Mouse (Mus musculus): Measurements from ENCODE around the gene Amz2. TPM values are rescaled to one million over a fixed set of nuclear protein-coding genes. Genes with fewer than 3 reads are reported as not detected.

Gene Amz2
- total and polyA plus RNA-seq, 2 experiments from 2014 or later, result 46.2 to 213 TPM

GRCm38 (mm10) chr11:109421205-109421604 lies 4.5 kb upstream of the Amz2 start:
- Histone ChIP-seq H3K9ac (no peak overlapping the region), H3K27me3 (ENCODE audit: insufficient read depth, low read length) (no peaks in the 10 kb centered on the region), H3K27ac (ENCODE audit: low read depth, low read length) (no peak overlapping the region), H3K4me1 (ENCODE audit: insufficient read depth) (peaks cover 5% of the 10 kb centered on the region; the same call in 1 of the 2 replicates), H3K4me3 (ENCODE audit: low read depth, low read length) (no peak overlapping the region), H3K36me3 (ENCODE audit: insufficient read depth) (no peaks in the 10 kb centered on the region), H3K4me2 (ENCODE audit: low read depth) (no peak overlapping the region), H3K9me3 (ENCODE audit: low read length) (no peaks in the 10 kb centered on the region)
- no peak for TF ChIP-seq CTCF (IDR thresholded peaks at IDR 0.05; ENCODE audit: low read depth)
- 82% methylated on average over 5 of the region's 5 CpGs for WGBS
- no peak for ATAC-seq
- DNase-seq, result no peak

GRCm38 (mm10) chr11:109422263-109422662 lies 3.5 kb upstream of the Amz2 start:
- no peaks in the 10 kb centered on the region for H3K27me3 ChIP-seq (ENCODE audit: insufficient read depth, low read length)
- 98% methylated on average over 4 of the region's 4 CpGs for WGBS
- no peaks in the 10 kb centered on the region for H3K36me3 ChIP-seq (ENCODE audit: insufficient read depth)
- H3K9ac ChIP-seq, result no peak overlapping the region
- peaks cover 5% of the 10 kb centered on the region; the same call in 1 of the 2 replicates for H3K4me1 ChIP-seq (ENCODE audit: insufficient read depth)
- no peaks in the 10 kb centered on the region for H3K9me3 ChIP-seq (ENCODE audit: low read length)
- DNase-seq (no peak), ATAC-seq (no peak)
- no peak overlapping the region for H3K4me2 ChIP-seq (ENCODE audit: low read depth)
- TF ChIP-seq CTCF (IDR thresholded peaks at IDR 0.05; ENCODE audit: low read depth), result no peak
- no peak overlapping the region for H3K4me3 ChIP-seq (ENCODE audit: low read depth, low read length)
- no peak overlapping the region for H3K27ac ChIP-seq (ENCODE audit: low read depth, low read length)

DNA sequence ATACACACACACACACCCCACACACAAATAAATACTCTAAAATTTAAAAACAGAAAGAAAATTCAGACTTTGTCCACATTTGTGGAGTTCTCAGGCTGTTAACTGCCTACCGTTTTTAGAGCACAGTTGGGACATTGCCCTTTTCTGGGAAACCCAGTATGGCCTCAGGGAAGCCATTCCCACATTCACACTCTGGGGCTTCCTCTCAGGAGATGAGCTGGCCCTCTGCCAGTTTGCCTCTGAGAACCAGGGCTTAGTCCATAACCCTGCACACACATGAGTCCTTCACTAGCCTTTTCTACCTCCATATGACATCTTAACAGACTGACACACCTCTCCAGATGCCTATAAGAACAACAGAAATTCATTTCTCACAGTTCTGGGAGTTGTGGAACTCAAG lies 2.5 kb upstream of the Amz2 start:
- Histone ChIP-seq H3K9me3 (ENCODE audit: low read length) (no peaks in the 10 kb centered on the region), H3K4me2 (ENCODE audit: low read depth) (no peak overlapping the region), H3K36me3 (ENCODE audit: insufficient read depth) (no peaks in the 10 kb centered on the region), H3K27me3 (ENCODE audit: insufficient read depth, low read length) (no peaks in the 10 kb centered on the region), H3K4me1 (ENCODE audit: insufficient read depth) (peaks cover 5% of the 10 kb centered on the region; the same call in 1 of the 2 replicates), H3K4me3 (ENCODE audit: low read depth, low read length) (no peak overlapping the region), H3K27ac (ENCODE audit: low read depth, low read length) (no peak overlapping the region), H3K9ac (no peak overlapping the region)
- no peak for TF ChIP-seq CTCF (IDR thresholded peaks at IDR 0.05; ENCODE audit: low read depth)
- WGBS, result 61% methylated on average over 1 of the region's 1 CpGs
- DNase-seq, result no peak
- no peak for ATAC-seq

- H3K27ac ChIP-seq (ENCODE audit: low read depth, low read length), result peak overlapping the region; percentile 80
- ATAC-seq (no peak), DNase-seq (no peak)
- H3K9ac ChIP-seq, result peak overlapping the region; percentile 64
- no peak for TF ChIP-seq CTCF (IDR thresholded peaks at IDR 0.05; ENCODE audit: low read depth)
- H3K4me3 ChIP-seq (ENCODE audit: low read depth, low read length), result peak overlapping the region; percentile 62
- peak overlapping the region; percentile 55 for H3K4me2 ChIP-seq (ENCODE audit: low read depth)
- H3K36me3 ChIP-seq (ENCODE audit: insufficient read depth), result peaks cover 18% of the 10 kb centered on the region
- WGBS, result 1% methylated on average over 11 of the region's 11 CpGs
- H3K9me3 ChIP-seq (ENCODE audit: low read length), result no peaks in the 10 kb centered on the region
- H3K4me1 ChIP-seq (ENCODE audit: insufficient read depth), result peaks cover 5% of the 10 kb centered on the region; the same call in 1 of the 2 replicates
- no peaks in the 10 kb centered on the region for H3K27me3 ChIP-seq (ENCODE audit: insufficient read depth, low read length)
These were observed 483 bp downstream of the Amz2 start for GRCm38 (mm10) chr11:109426272-109426586.

- no peaks in the 10 kb centered on the region for H3K9me3 ChIP-seq (ENCODE audit: low read length)
- no peak overlapping the region for H3K4me2 ChIP-seq (ENCODE audit: low read depth)
- 98% methylated on average over 5 of the region's 5 CpGs for WGBS
- no peak overlapping the region for H3K9ac ChIP-seq
- H3K36me3 ChIP-seq (ENCODE audit: insufficient read depth), result peaks cover 21% of the 10 kb centered on the region
- DNase-seq, result no peak
- peaks cover 5% of the 10 kb centered on the region; the same call in 1 of the 2 replicates for H3K4me1 ChIP-seq (ENCODE audit: insufficient read depth)
- no peak for TF ChIP-seq CTCF (IDR thresholded peaks at IDR 0.05; ENCODE audit: low read depth)
- no peak for ATAC-seq
- no peak overlapping the region for H3K4me3 ChIP-seq (ENCODE audit: low read depth, low read length)
- no peaks in the 10 kb centered on the region for H3K27me3 ChIP-seq (ENCODE audit: insufficient read depth, low read length)
- H3K27ac ChIP-seq (ENCODE audit: low read depth, low read length), result no peak overlapping the region
These were observed 1.6 kb downstream of the Amz2 start for GRCm38 (mm10) chr11:109427353-109427752.

- DNase-seq (no peak), ATAC-seq (no peak)
- Histone ChIP-seq H3K4me2 (ENCODE audit: low read depth) (no peak overlapping the region), H3K4me1 (ENCODE audit: insufficient read depth) (no peaks in the 10 kb centered on the region), H3K36me3 (ENCODE audit: insufficient read depth) (peaks cover 50% of the 10 kb centered on the region), H3K27me3 (ENCODE audit: insufficient read depth, low read length) (no peaks in the 10 kb centered on the region), H3K9me3 (ENCODE audit: low read length) (no peaks in the 10 kb centered on the region), H3K4me3 (ENCODE audit: low read depth, low read length) (no peak overlapping the region), H3K9ac (no peak overlapping the region), H3K27ac (ENCODE audit: low read depth, low read length) (no peak overlapping the region)
- WGBS, result 94% methylated on average over 16 of the region's 16 CpGs
- TF ChIP-seq CTCF (IDR thresholded peaks at IDR 0.05; ENCODE audit: low read depth), result no peak
These were observed 8.6 kb downstream of the Amz2 start for GRCm38 (mm10) chr11:109434233-109434798.

DNA sequence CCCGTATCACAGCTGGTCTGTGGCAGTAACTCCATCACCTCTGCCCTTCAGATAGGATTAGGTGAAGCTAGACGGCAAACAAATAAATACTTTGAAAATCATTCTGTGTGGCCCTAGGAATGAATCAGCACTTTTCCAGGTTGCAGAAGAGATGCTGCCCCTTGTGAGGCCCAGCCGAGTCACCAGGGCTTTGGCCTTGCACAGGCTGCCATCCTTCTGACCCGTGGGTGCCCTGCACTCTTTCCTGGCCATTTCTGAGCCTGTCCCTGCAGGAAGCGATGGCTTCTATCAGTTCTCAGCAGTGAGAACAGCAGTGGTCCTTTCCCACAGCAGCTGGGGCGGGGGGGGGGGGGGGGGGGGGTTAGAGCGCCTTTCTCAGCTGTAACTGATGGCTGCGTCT lies 11.1 kb downstream of the Amz2 start:
- Histone ChIP-seq H3K36me3 (ENCODE audit: insufficient read depth) (peaks cover 39% of the 10 kb centered on the region), H3K27me3 (ENCODE audit: insufficient read depth, low read length) (no peaks in the 10 kb centered on the region), H3K9ac (no peak overlapping the region), H3K4me3 (ENCODE audit: low read depth, low read length) (no peak overlapping the region), H3K4me2 (ENCODE audit: low read depth) (no peak overlapping the region), H3K9me3 (ENCODE audit: low read length) (no peaks in the 10 kb centered on the region), H3K4me1 (ENCODE audit: insufficient read depth) (no peaks in the 10 kb centered on the region), H3K27ac (ENCODE audit: low read depth, low read length) (no peak overlapping the region)
- 60% methylated on average over 8 of the region's 8 CpGs for WGBS
- no peak for TF ChIP-seq CTCF (IDR thresholded peaks at IDR 0.05; ENCODE audit: low read depth)
- ATAC-seq (no peak), DNase-seq (no peak)
